Mouse (Mus musculus) layer of hippocampus, adult 18-20 months (tissue): ENCODE data around the gene Atat1. TPM values are rescaled to one million over a fixed set of nuclear protein-coding genes. Genes with fewer than 3 reads are reported as not detected.

ENCODE experiments used
- DNase-seq, 2 experiments: peaks; one replicate each; pipeline ENCODE4 v3.0.0; 2022; ENCODE audit warnings: low spot score in 2 of 2
- total RNA-seq, 2 experiments: library from RNA; stranded (reverse); gene quantifications; 2 replicates each; pipeline ENCODE4 v1.2.3; 2021

Atat1 gene
- total RNA-seq, 2 experiments from 2014 or later, result 51.0 to 59.0 TPM

GRCm38 (mm10) chr17:35918276-35919059 is 8.6 kb upstream of the Atat1 start:
- peak in 1 of 2 experiments; percentile 62 for DNase-seq

- peak; percentile 54 to 69 for DNase-seq
Measured at GRCm38 (mm10) chr17:35917463-35918251, 7.8 kb upstream of the Atat1 start.

GRCm38 (mm10) chr17:35917143-35917462 is 7.2 kb upstream of the Atat1 start:
- DNase-seq, result no peak

- peak; percentile 99 to 100 for DNase-seq
Measured at GRCm38 (mm10) chr17:35916297-35917142, 6.6 kb upstream of the Atat1 start, which contains the start of the genes Mrps18b and Ppp1r10. Gene Mrps18b, minus strand, starts transcription at chr17:35916389. Gene Ppp1r10, plus strand, starts transcription at chr17:35916434.

- DNase-seq, result no peak
Measured at GRCm38 (mm10) chr17:35915538-35916296, 5.8 kb upstream of the Atat1 start.

- DNase-seq, result no peak
Measured at GRCm38 (mm10) chr17:35914975-35915374, 5.1 kb upstream of the Atat1 start.

GRCm38 (mm10) chr17:35909186-35909918 is 523 bp downstream of the Atat1 start:
- no peak for DNase-seq

- DNase-seq, result no peak
Measured at GRCm38 (mm10) chr17:35907609-35908008, 2.3 kb downstream of the Atat1 start.

GRCm38 (mm10) chr17:35905587-35905986 is 4.3 kb downstream of the Atat1 start:
- no peak for DNase-seq

GRCm38 (mm10) chr17:35903992-35904355 is 5.9 kb downstream of the Atat1 start:
- no peak for DNase-seq

GRCm38 (mm10) chr17:35903343-35903991 is 6.4 kb downstream of the Atat1 start:
- DNase-seq, result no peak

- no peak for DNase-seq
Measured at GRCm38 (mm10) chr17:35900636-35901035, 9.2 kb downstream of the Atat1 start.

GRCm38 (mm10) chr17:35897644-35898573 is 12.0 kb downstream of the Atat1 start:
- DNase-seq, result no peak

GRCm38 (mm10) chr17:35896781-35897643 is 12.9 kb downstream of the Atat1 start, which contains the start of gene 2310061I04Rik:
Gene 2310061I04Rik, minus strand, starts transcription at chr17:35897431.
- DNase-seq, result peak; percentile 91 to 93

GRCm38 (mm10) chr17:35887725-35888124 is 22.1 kb downstream of the Atat1 start:
- DNase-seq, result no peak

GRCm38 (mm10) chr17:35883777-35884176 is 26.1 kb downstream of the Atat1 start:
- no peak for DNase-seq

GRCm38 (mm10) chr17:35882924-35883323 is 27.0 kb downstream of the Atat1 start:
- DNase-seq, result no peak
